Mouse (Mus musculus) thymus, adult 2 months (tissue): ENCODE measurements around the gene A730049H05Rik.

ENCODE experiments used
- CTCF ChIP-seq: fragments of 200-500 bp; IDR thresholded peaks from 2 replicates; pipeline ENCODE4 v1.5.1; 2012; ENCODE audit warnings: mild to moderate bottlenecking, control low read depth, low read length, moderate library complexity, borderline replicate concordance; ENCODE audit not compliant: control insufficient read depth, poor library complexity, insufficient read depth; ENCODE audit errors: extremely low read depth
- POLR2A ChIP-seq: fragments of 200-500 bp; IDR thresholded peaks from 2 replicates; pipeline ENCODE4 v1.6.1; 2012; ENCODE audit warnings: mild to moderate bottlenecking, low read length, control low read depth, moderate library complexity; ENCODE audit not compliant: control insufficient read depth, poor library complexity, insufficient read depth; ENCODE audit errors: extremely low read depth

- TF ChIP-seq CTCF = no peak
- no peak for TF ChIP-seq POLR2A
Observed at GRCm38 (mm10) chr6:92874854-92875253, 58.6 kb downstream of the A730049H05Rik start.
